Mouse (Mus musculus) regulatory T cell (primary cell): ENCODE results near the gene Gm10570.

ENCODE experiments used
- in situ Hi-C: fragments of 300-600 bp; cut with MboI, MseI; formaldehyde crosslinking; loops from one replicate; pipeline ENCODE4 v1.15.1; 2025; ENCODE audit warnings: high pct_unique_total_duplicates

Gene Gm10570

GRCm38 (mm10) chr4:130308231-130309081, at the start of gene Gm10570, which contains the start of gene Fabp3:
Gene Gm10570 (minus strand): TSS chr4:130308674.
Gene Fabp3 (plus strand): TSS chr4:130308595.
- in situ Hi-C loops = no loop called here

GRCm38 (mm10) chr4:130357946-130358345, 49.5 kb upstream of the Gm10570 start:
- in situ Hi-C loops = loop anchor here (10.0 to 25.0 kb wide), 2 partner anchors 277 to 721 kb away; partner anchors contain the start of gene Txlna

DNA sequence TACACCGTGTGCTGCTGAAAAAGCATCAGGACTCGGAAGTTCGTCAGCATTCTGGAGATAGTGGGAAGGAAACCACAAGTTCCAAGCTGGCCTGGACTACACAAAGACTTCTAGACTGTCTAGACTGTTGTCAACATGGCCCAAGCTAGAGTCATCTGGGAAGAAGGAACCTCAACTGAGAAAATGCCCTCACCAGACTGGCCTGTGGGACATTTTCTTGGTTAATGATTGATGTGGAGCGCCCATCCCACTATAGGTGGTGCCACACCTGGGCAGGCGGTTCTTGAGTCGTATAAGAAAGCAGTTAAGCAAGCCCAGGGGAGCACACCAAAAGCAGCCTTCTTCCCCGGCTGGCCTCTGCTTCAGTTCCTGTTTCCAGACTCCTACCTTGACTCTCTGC, 44.1 kb upstream of the Gm10570 start:
- in situ Hi-C loops = loop anchor here (10.0 to 25.0 kb wide), 2 partner anchors 282 to 715 kb away; partner anchors contain the start of gene Txlna

DNA sequence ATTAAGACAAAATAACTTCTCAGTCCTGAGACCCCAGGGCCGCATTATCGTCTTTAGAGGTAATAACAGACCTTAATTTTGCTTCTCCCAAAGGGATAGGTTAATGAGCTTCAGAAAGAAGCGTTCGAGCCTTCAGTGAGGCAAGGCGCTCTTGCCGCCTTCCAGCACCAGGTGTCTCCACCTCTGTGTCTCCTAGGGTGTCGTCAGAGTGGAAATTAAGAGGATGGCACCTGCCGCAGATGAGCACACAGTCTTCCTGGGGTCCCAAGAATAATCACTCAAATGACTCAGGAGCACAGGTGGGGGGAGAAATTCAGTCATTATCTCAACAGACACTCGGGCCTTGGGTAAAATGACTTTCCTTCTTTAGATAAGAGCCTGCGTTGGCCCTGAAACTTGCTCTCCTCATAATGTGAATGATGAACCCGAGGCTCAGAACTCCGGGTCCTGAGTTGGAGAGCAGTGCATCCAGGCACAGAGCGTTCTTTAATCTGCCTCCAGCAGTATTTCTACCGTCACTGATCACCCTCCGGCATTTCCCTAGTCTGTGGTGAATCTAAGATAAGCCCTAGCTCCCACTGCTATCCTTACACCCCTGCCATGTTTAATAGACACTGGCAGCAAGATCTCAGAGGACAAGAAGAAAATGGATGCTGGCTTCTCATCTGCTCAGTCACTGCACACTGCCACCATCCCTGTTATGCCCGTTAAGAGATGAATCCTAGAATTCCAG, 42.4 kb upstream of the Gm10570 start:
- in situ Hi-C loops = loop anchor here (10.0 to 25.0 kb wide), 2 partner anchors 284 to 714 kb away; partner anchors contain the start of gene Txlna

DNA sequence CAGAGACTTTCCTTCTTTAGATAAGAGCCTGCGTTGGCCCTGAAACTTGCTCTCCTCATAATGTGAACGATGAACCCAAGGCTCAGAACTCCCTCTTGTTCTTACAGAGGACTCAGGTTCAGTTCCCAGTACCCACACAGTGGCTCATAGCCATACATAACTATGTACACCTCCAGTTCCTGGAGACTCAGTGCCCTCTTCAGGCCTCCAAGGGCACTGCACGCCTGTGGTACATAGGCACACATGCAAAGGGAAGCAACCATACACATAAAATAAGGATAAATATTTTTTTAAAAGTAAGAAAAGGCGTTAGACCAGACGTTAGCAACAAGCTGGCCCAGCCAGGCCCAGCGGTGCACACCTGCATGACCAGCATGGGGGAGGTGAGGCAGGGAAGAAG, 41.2 kb upstream of the Gm10570 start:
- in situ Hi-C loops = loop anchor here (10.0 to 25.0 kb wide), 3 partner anchors 188 to 712 kb away; partner anchors contain the start of gene Txlna

DNA sequence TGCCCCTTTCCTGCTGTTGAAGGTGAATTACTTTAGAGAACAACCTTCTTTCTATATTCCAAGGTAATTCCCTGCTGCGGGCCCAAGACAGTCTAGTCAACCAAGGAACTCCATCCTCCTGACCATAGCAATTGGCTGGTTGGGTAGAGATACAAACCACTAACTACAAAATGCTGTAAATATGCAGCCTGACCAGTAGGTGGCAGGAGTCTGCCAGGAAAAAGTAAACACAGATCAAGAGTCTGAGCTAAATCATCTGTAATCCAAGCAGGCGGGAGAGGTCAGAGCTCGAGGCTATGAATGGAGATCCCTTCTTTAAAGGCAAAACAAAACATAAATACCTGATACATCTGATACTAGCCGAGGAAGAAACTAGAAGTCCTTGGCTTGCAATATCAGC, 33.2 kb upstream of the Gm10570 start:
- in situ Hi-C loops = loop anchor here (25.0 kb wide), 1 partner anchor 196 kb away; no protein-coding TSS in a partner anchor

GRCm38 (mm10) chr4:130335867-130336266, 27.4 kb upstream of the Gm10570 start:
- in situ Hi-C loops = loop anchor here (25.0 kb wide), 1 partner anchor 201 kb away; no protein-coding TSS in a partner anchor

GRCm38 (mm10) chr4:130327366-130327765, 18.9 kb upstream of the Gm10570 start:
- in situ Hi-C loops = loop anchor here (25.0 kb wide), 1 partner anchor 210 kb away; no protein-coding TSS in a partner anchor

DNA sequence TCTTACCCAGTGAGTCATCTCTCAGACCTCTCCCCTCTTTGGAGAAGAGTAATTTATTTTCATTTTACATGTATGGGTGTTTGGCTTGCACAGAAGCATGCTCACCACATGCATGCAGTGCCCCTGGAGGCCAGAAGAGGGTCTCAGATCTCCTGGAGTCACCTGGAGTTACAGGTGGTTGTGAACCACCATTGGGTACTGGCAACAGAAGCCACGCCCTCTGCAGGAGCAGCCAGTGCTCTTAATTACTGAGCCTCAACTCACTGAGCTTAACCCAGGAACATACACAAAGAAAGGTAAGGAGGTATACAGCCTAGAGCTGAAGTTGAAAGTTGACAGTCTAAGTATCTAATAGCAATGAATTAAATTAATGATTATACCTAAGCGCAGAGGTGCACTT, 17.0 kb upstream of the Gm10570 start:
- in situ Hi-C loops = loop anchor here (25.0 kb wide), 1 partner anchor 212 kb away; no protein-coding TSS in a partner anchor

GRCm38 (mm10) chr4:130323607-130324006, 15.1 kb upstream of the Gm10570 start:
- in situ Hi-C loops = no loop called here

GRCm38 (mm10) chr4:130323165-130323564, 14.7 kb upstream of the Gm10570 start:
- in situ Hi-C loops = no loop called here

GRCm38 (mm10) chr4:130322567-130322966, 14.1 kb upstream of the Gm10570 start:
- in situ Hi-C loops = no loop called here

GRCm38 (mm10) chr4:130321640-130322039, 13.2 kb upstream of the Gm10570 start:
- in situ Hi-C loops = no loop called here

- in situ Hi-C loops = no loop called here
These were observed 11.1 kb upstream of the Gm10570 start for GRCm38 (mm10) chr4:130319564-130319963.

DNA sequence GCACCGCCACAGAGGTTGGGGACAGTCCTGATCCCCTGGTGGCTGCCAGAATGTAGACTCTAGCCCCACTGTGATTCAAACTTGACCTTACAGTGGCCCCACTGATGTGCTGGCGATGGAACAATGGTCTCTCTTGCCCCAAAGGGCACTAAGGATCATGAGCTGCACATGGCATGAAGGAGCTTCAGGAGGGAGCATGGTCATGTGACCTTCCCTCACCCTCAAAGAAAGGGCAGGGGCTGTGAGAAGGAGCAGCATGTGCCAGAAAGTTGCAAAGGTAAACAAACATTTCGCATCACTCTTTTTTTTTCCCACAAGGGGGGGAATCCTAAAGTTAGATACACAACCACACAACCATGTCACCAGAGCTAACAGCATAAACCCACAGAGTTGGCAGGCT, 9.6 kb upstream of the Gm10570 start:
- in situ Hi-C loops = no loop called here

- in situ Hi-C loops = no loop called here
These were observed 8.2 kb upstream of the Gm10570 start for GRCm38 (mm10) chr4:130316691-130317090.

- in situ Hi-C loops = no loop called here
These were observed 7.5 kb upstream of the Gm10570 start for GRCm38 (mm10) chr4:130315771-130316527.

- in situ Hi-C loops = no loop called here
These were observed 5.1 kb upstream of the Gm10570 start for GRCm38 (mm10) chr4:130313552-130313951.

DNA sequence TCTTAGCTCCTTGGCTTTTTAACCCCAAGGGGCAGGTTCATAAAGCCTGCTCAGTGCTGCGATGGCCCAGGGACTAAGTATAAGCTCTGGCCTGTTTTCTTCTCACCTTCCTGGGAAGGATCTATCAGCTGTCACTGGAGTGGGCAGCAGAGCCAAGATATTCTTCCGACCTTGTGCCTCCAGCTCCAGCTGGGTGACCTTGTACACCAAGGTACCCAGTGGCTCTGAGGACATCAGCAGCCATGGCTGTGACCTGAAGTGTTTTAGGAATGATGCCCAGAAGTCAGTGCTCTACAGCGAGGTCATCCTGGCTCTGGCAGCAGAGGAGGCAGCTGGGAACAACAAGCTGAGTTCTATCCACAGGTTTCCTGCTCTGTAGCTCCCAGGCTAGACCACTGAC, 4.1 kb upstream of the Gm10570 start:
- in situ Hi-C loops = no loop called here

GRCm38 (mm10) chr4:130309254-130309653, 780 bp upstream of the Gm10570 start:
- in situ Hi-C loops = no loop called here

GRCm38 (mm10) chr4:130307851-130308230, 633 bp downstream of the Gm10570 start:
- in situ Hi-C loops = no loop called here
